ENCODE assay signal across 8 mouse cellular contexts in genomic region chr12:111038976-111039612, GRCm38 (mm10). TPM values are rescaled to one million over a fixed set of nuclear protein-coding genes. Genes with fewer than 3 reads are reported as not detected.
A peak's percentile ranks its signal among the peaks of the same experiment; 100 is the strongest.
DNase-seq lines count a peak whose midpoint lies in the region; ATAC-seq and TF ChIP-seq lines count a peak whose summit lies in the region.

Rcor1 (plus strand) TSS chr12:111039351.

- H3K27me3 ChIP-seq in G1E (ENCODE audit: insufficient read depth, low read length) = no peaks in the 10 kb centered on the region
- no peaks in the 10 kb centered on the region for H3K27me3 ChIP-seq in forebrain, embryonic 16.5 days (replicated peaks; ENCODE audit: control insufficient read depth, insufficient read depth, low read length)
- no peaks in the 10 kb centered on the region for H3K27me3 ChIP-seq in lung, embryonic 14.5 days (ENCODE audit: insufficient read depth, low read length)
- H3K27me3 ChIP-seq in thymus, adult 2 months (ENCODE audit: control insufficient read depth, insufficient read depth, low read length) = no peaks in the 10 kb centered on the region

- H3K9ac ChIP-seq in forebrain, embryonic 16.5 days (replicated peaks; ENCODE audit: low read depth, low read length) = peak within 1 kb of the TSS; percentile 86
- peak within 1 kb of the TSS; percentile 98 for H3K9ac ChIP-seq in lung, embryonic 14.5 days

- no peak for TF ChIP-seq CTCF in G1E (IDR thresholded peaks at IDR 0.05; ENCODE audit: low read depth, low read length)
- TF ChIP-seq CTCF in layer of hippocampus, adult 2 months (conservative IDR thresholded peaks at IDR 0.05) = no peak
- no peak for TF ChIP-seq CTCF in lung, embryonic 14.5 days (IDR thresholded peaks at IDR 0.05; ENCODE audit: low read depth)
- TF ChIP-seq CTCF in olfactory bulb, adult 2 months (IDR thresholded peaks at IDR 0.05; ENCODE audit: insufficient read depth, low read depth, low read length) = no peak
- no peak for TF ChIP-seq CTCF in thymus, adult 2 months (IDR thresholded peaks at IDR 0.05; ENCODE audit: borderline replicate concordance, control insufficient read depth, extremely low read depth, insufficient read depth, low read length, poor library complexity)

- H3K4me3 ChIP-seq in G1E (ENCODE audit: low read depth, low read length) = peak within 1 kb of the TSS; percentile 87
- peak within 1 kb of the TSS; percentile 99 for H3K4me3 ChIP-seq in forebrain, embryonic 16.5 days (replicated peaks; ENCODE audit: low read length)
- peak within 1 kb of the TSS; percentile 96 for H3K4me3 ChIP-seq in layer of hippocampus, adult 2 months
- peak within 1 kb of the TSS; percentile 97 for H3K4me3 ChIP-seq in lung, embryonic 14.5 days (ENCODE audit: low read depth, low read length)
- H3K4me3 ChIP-seq in olfactory bulb, adult 2 months (ENCODE audit: insufficient read depth, low read depth, low read length) = peak within 1 kb of the TSS; percentile 86
- peak within 1 kb of the TSS; percentile 85 for H3K4me3 ChIP-seq in thymus, adult 2 months (ENCODE audit: control insufficient read depth, insufficient read depth, low read length)

- peaks cover 36% of the 10 kb centered on the region for H3K36me3 ChIP-seq in G1E (replicated peaks)
- no peaks in the 10 kb centered on the region for H3K36me3 ChIP-seq in forebrain, embryonic 16.5 days (ENCODE audit: control insufficient read depth, insufficient read depth)
- H3K36me3 ChIP-seq in lung, embryonic 14.5 days (ENCODE audit: insufficient read depth) = peaks cover 13% of the 10 kb centered on the region
- no peaks in the 10 kb centered on the region for H3K36me3 ChIP-seq in thymus, adult 2 months (ENCODE audit: control insufficient read depth, insufficient read depth, low read length)

- intact Hi-C loops in heart, postnatal 36 days (cut with DNase I) = no loop called here

- H3K9me3 ChIP-seq in G1E (replicated peaks) = no peaks in the 10 kb centered on the region
- no peaks in the 10 kb centered on the region for H3K9me3 ChIP-seq in forebrain, embryonic 16.5 days (ENCODE audit: control insufficient read depth, low read length)
- no peaks in the 10 kb centered on the region for H3K9me3 ChIP-seq in lung, embryonic 14.5 days (ENCODE audit: low read depth, low read length)

- 1% methylated on average over 21 of the region's 76 CpGs for WGBS in forebrain, embryonic 16.5 days
- 0% methylated on average over 58 of the region's 76 CpGs for WGBS in lung, embryonic 14.5 days
- under 1% methylated on average over 76 of the region's 76 CpGs for WGBS in olfactory bulb, adult 2 months
- WGBS in thymus, adult 2 months = under 1% methylated on average over 70 of the region's 76 CpGs

- H3K4me1 ChIP-seq in G1E (ENCODE audit: insufficient read depth, low read depth, low read length) = peaks cover 72% of the 10 kb centered on the region
- peaks cover 18% of the 10 kb centered on the region for H3K4me1 ChIP-seq in forebrain, embryonic 16.5 days (replicated peaks; ENCODE audit: control insufficient read depth, insufficient read depth, low read length)
- peaks cover 19% of the 10 kb centered on the region for H3K4me1 ChIP-seq in lung, embryonic 14.5 days (ENCODE audit: insufficient read depth)
- peaks cover 6% of the 10 kb centered on the region for H3K4me1 ChIP-seq in olfactory bulb, adult 2 months (ENCODE audit: control insufficient read depth, insufficient read depth, low read length)
- H3K4me1 ChIP-seq in thymus, adult 2 months (replicated peaks; ENCODE audit: control insufficient read depth, insufficient read depth, low read length) = peaks cover 14% of the 10 kb centered on the region

- H3K27ac ChIP-seq in forebrain, embryonic 16.5 days (ENCODE audit: low read length) = peak within 1 kb of the TSS; percentile 100
- H3K27ac ChIP-seq in layer of hippocampus, adult 2 months = peak within 1 kb of the TSS; percentile 97
- H3K27ac ChIP-seq in lung, embryonic 14.5 days (ENCODE audit: low read depth) = peak within 1 kb of the TSS; percentile 98
- peak within 1 kb of the TSS; percentile 97 for H3K27ac ChIP-seq in olfactory bulb, adult 2 months (ENCODE audit: insufficient read depth, low read depth, low read length)
- H3K27ac ChIP-seq in thymus, adult 2 months (ENCODE audit: control insufficient read depth, insufficient read depth, low read length) = peak within 1 kb of the TSS; percentile 66

- peak; percentile 89 for ATAC-seq in G1E (ENCODE audit: extremely low read depth, insufficient number of reproducible peaks, low FRiP score, poor library complexity, severe bottlenecking)
- peak; percentile 98 for ATAC-seq in forebrain, embryonic 16.5 days
- ATAC-seq in lung, embryonic 14.5 days (ENCODE audit: insufficient read depth) = peak; percentile 96

- no peak; the same call in 1 of the 2 replicates for TF ChIP-seq POLR2A in olfactory bulb, adult 2 months (IDR thresholded peaks at IDR 0.05; ENCODE audit: insufficient read depth, low read depth, low read length)
- 0 out of 2 replicates have a peak, but pooled peaks have one; percentile 39 for TF ChIP-seq POLR2A in thymus, adult 2 months (IDR thresholded peaks at IDR 0.05; ENCODE audit: control insufficient read depth, extremely low read depth, insufficient read depth, low read length, poor library complexity)

- H3K4me2 ChIP-seq in forebrain, embryonic 16.5 days (ENCODE audit: low read length) = peak within 1 kb of the TSS; percentile 85
- H3K4me2 ChIP-seq in lung, embryonic 14.5 days = peak within 1 kb of the TSS; percentile 89

- peak; percentile 97 for DNase-seq in G1E (ENCODE audit: low spot score)
- DNase-seq in cerebellum, adult 18-20 months = peak; percentile 99 to 100
- DNase-seq in heart, postnatal 36 days = peak; percentile 98
- peak; percentile 99 to 100 for DNase-seq in layer of hippocampus, adult 2 months (ENCODE audit: low spot score in 2 of 2)
- DNase-seq in lung, embryonic 14.5 days = peak; percentile 99
- peak; percentile 100 for DNase-seq in thymus, adult 2 months

RNA-seq across cellular contexts. Expression of gene Rcor1, which starts in this region (rescaled TPM):
- total RNA-seq in G1E (2014; fragmentation: Nextera tagmentation) = 304 and 341 TPM in 2 replicates
- 104 and 125 TPM in 2 replicates for total RNA-seq in G1E (2017)
- 84.4 and 93.1 TPM in 2 replicates for polyA plus RNA-seq in G1E (2012)
- 7.6 and 8.3 TPM in 2 replicates for polyA plus RNA-seq in forebrain, embryonic 16.5 days (2015; fragmentation: Nextera tagmentation; extraction: Ambion mirVana)
- 10 to 100 TPM; 15.0 to 16.0 TPM for total RNA-seq in heart, postnatal 36 days (2021)
- 10 to 100 TPM; 15.6 to 19.3 TPM for total RNA-seq in layer of hippocampus, adult 2 months (2021)
- 14.4 and 17.0 TPM in 2 replicates for polyA plus RNA-seq in lung, embryonic 14.5 days (2014; fragmentation: Nextera tagmentation; extraction: Ambion mirVana)
- not detected in 2 replicates for polyA plus RNA-seq in olfactory bulb, adult 2 months (2012; ENCODE audit: insufficient read depth, insufficient read length, low replicate concordance, missing spikeins)
- polyA plus RNA-seq in thymus, adult 2 months (2012; rRNA removed) = 21.9 and 24.4 TPM in 2 replicates

Comparison
In these comparisons a context has a peak if more than half of its experiments do, and no peak if none do; other contexts are left out.
1. Peak in every context shown above with its lines: DNase-seq, ATAC-seq, H3K4me3 ChIP-seq and H3K27ac ChIP-seq.
2. RNA of gene Rcor1 (total RNA-seq): 104 to 341 TPM in G1E; 15.6 to 19.3 TPM in layer of hippocampus, adult 2 months and 15.0 to 16.0 TPM in heart, postnatal 36 days; every median in the first group is over 4 times any median in the second.